Comparison of ENCODE assay signal across 7 mouse cellular contexts in the genomic region with DNA sequence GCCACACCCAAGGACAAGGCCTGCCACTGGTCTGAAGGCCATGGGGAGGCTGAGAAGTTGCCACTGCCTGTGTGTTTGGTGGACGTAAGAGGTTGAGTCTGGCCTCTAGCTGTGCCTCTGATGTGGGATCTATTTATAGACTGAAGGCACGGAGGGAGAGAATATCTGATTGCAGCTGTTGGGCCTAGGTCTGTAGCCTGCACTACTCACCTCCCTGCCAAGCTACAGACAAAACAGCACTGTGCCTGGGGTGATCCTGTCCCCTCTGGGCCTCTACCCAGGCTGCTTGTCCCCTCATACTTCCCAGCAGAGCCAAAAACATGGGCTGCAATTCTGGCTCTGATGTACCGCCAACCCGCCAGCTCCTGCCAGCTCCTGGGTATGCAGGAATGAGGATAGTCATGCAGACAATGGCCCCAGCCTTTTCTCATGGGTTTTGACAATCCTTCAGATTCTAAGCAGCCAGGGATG. TPM values are rescaled to one million over a fixed set of nuclear protein-coding genes. Genes with fewer than 3 reads are reported as not detected.
DNase-seq lines count a peak whose midpoint lies in the region; ATAC-seq lines count a peak whose summit lies in the region.

No protein-coding gene starts in this region.

- peak; percentile 32; the same call in 1 of the 2 replicates for ATAC-seq in megakaryocyte-erythroid progenitor cell, adult 5-6 weeks (replicated peaks; ENCODE audit: low FRiP score, low TSS enrichment, poor library complexity, severe bottlenecking)

- DNase-seq in CD4-positive helper T cell, adult 2 months (ENCODE audit: low read depth, low spot score), result peak; percentile 19
- DNase-seq in ZHBTc4 (ENCODE audit: low read depth, low spot score), result peak; percentile 79
- peak; percentile 39 for DNase-seq in gastrocnemius, postnatal 10 days
- DNase-seq in layer of hippocampus, adult 8-10 months (ENCODE audit: low spot score in 2 of 2), result peak; percentile 53 to 68
- no peak for DNase-seq in urinary bladder, postnatal 4 days (ENCODE audit: low spot score in 2 of 2)
- no peak for DNase-seq in ovary, postnatal 36 days (ENCODE audit: low spot score)

RNA-seq across cellular contexts. Expression of a gene that starts 26.8 kb away (rescaled TPM):
- 10 to 100 TPM; 41.2 to 41.4 TPM for total RNA-seq in gastrocnemius, postnatal 10 days (2021)
- total RNA-seq in layer of hippocampus, adult 8-10 months (2022), result 1 to 10 TPM; 8.0 to 9.8 (median 9.1) TPM
- 120 and 172 TPM in 2 replicates for total RNA-seq in megakaryocyte-erythroid progenitor cell, adult 5-6 weeks (2014; fragmentation: Nextera tagmentation)
- total RNA-seq in megakaryocyte-erythroid progenitor cell, adult 5-6 weeks (2017), result 28.2 and 43.0 TPM in 2 replicates

Comparison
In these comparisons a context has a peak if more than half of its experiments do, and no peak if none do; other contexts are left out.
1. DNase-seq: peak in CD4-positive helper T cell, adult 2 months (single experiment), ZHBTc4 (single experiment), gastrocnemius, postnatal 10 days (single experiment) and layer of hippocampus, adult 8-10 months (2 of 2); none in urinary bladder, postnatal 4 days (0 of 2) and ovary, postnatal 36 days (single experiment).